27 mouse cellular contexts compared by ENCODE assay signal in genomic region chr12:9133890-9134870, GRCm38 (mm10).
DNase-seq lines count a peak whose midpoint lies in the region; ATAC-seq and TF ChIP-seq lines count a peak whose summit lies in the region.
"Had no signal": no experiment of that assay in that cellular context is flagged by ENCODE, and none has a peak within 500 bp of the region (broad histone marks: within the 10 kb centered on the region; RNA-seq: fewer than 3 reads in every experiment).

No protein-coding gene starts in this region.

- WGBS in embryonic facial prominence, embryonic 14.5 days, result 69% methylated on average over 7 of the region's 7 CpGs
- 91% methylated on average over 7 of the region's 7 CpGs for WGBS in embryonic facial prominence, embryonic 10.5 days
- WGBS in intestine, postnatal 0 days, result 81% methylated on average over 7 of the region's 7 CpGs

- no peaks in the 10 kb centered on the region for H3K4me1 ChIP-seq in embryonic facial prominence, embryonic 14.5 days (ENCODE audit: control insufficient read depth, insufficient read depth, low read length)
- H3K4me1 ChIP-seq in embryonic facial prominence, embryonic 10.5 days, result peaks cover 4% of the 10 kb centered on the region
- H3K4me1 ChIP-seq in intestine, postnatal 0 days (replicated peaks; ENCODE audit: control insufficient read depth, insufficient read depth, low read length), result no peaks in the 10 kb centered on the region
- H3K4me1 ChIP-seq: embryonic facial prominence, embryonic 12.5 days; forebrain, embryonic 12.5 days; hindbrain, embryonic 12.5 days; megakaryocyte, embryonic 14.5 days; midbrain, embryonic 13.5 days; stomach, embryonic 15.5 days had no signal

- TF ChIP-seq CTCF in intestine, postnatal 0 days (IDR thresholded peaks at IDR 0.05; ENCODE audit: low read depth), result no peak

- intact Hi-C loops in heart, postnatal 10 days (cut with DNase I), result no loop called here

- no peaks in the 10 kb centered on the region for H3K27me3 ChIP-seq in embryonic facial prominence, embryonic 14.5 days (replicated peaks; ENCODE audit: control insufficient read depth, insufficient read depth, low read length)
- H3K27me3 ChIP-seq in embryonic facial prominence, embryonic 10.5 days (replicated peaks; ENCODE audit: low read depth, poor library complexity, severe bottlenecking), result 0 out of 2 replicates have a peak, but pooled peaks cover 9% of the 10 kb centered on the region
- no peaks in the 10 kb centered on the region for H3K27me3 ChIP-seq in intestine, postnatal 0 days (replicated peaks; ENCODE audit: control insufficient read depth, insufficient read depth, low read length)
- H3K27me3 ChIP-seq: embryonic facial prominence, embryonic 12.5 days; forebrain, embryonic 12.5 days; hindbrain, embryonic 12.5 days; megakaryocyte, embryonic 14.5 days; midbrain, embryonic 13.5 days; stomach, embryonic 15.5 days had no signal

- no peaks in the 10 kb centered on the region for H3K36me3 ChIP-seq in embryonic facial prominence, embryonic 14.5 days (ENCODE audit: control insufficient read depth, insufficient read depth, low read length)
- H3K36me3 ChIP-seq in embryonic facial prominence, embryonic 10.5 days (replicated peaks), result no peaks in the 10 kb centered on the region
- no peaks in the 10 kb centered on the region for H3K36me3 ChIP-seq in intestine, postnatal 0 days (ENCODE audit: control insufficient read depth, insufficient read depth)
- H3K36me3 ChIP-seq: embryonic facial prominence, embryonic 12.5 days; forebrain, embryonic 12.5 days; hindbrain, embryonic 12.5 days; midbrain, embryonic 13.5 days; stomach, embryonic 15.5 days had no signal

- H3K4me3 ChIP-seq in embryonic facial prominence, embryonic 14.5 days (ENCODE audit: low read depth, low read length), result no peak overlapping the region
- H3K4me3 ChIP-seq in embryonic facial prominence, embryonic 10.5 days, result no peak overlapping the region
- no peak overlapping the region for H3K4me3 ChIP-seq in intestine, postnatal 0 days (ENCODE audit: low read depth, low read length)
- H3K4me3 ChIP-seq: embryonic facial prominence, embryonic 12.5 days; erythroblast, embryonic 14.5 days; forebrain, embryonic 12.5 days; hindbrain, embryonic 12.5 days; megakaryocyte, embryonic 14.5 days; midbrain, embryonic 13.5 days; stomach, embryonic 15.5 days had no signal

- no peak overlapping the region for H3K27ac ChIP-seq in embryonic facial prominence, embryonic 14.5 days (replicated peaks; ENCODE audit: low read depth, low read length)
- H3K27ac ChIP-seq in embryonic facial prominence, embryonic 10.5 days (replicated peaks), result no peak overlapping the region
- no peak overlapping the region for H3K27ac ChIP-seq in intestine, postnatal 0 days (ENCODE audit: low read depth, low read length)
- H3K27ac ChIP-seq: embryonic facial prominence, embryonic 12.5 days; forebrain, embryonic 12.5 days; hindbrain, embryonic 12.5 days; liver, embryonic 14.5 days; midbrain, embryonic 13.5 days; stomach, embryonic 15.5 days had no signal

- ATAC-seq in embryonic facial prominence, embryonic 14.5 days (ENCODE audit: low read depth), result peak; percentile 62; the same call in 1 of the 2 replicates
- no peak for ATAC-seq in intestine, postnatal 0 days
- ATAC-seq: forebrain, postnatal 0 days; intestine, embryonic 16.5 days; midbrain, embryonic 13.5 days had no signal

- peak; percentile 79 for DNase-seq in embryonic facial prominence, embryonic 14.5 days (ENCODE audit: low spot score)
- DNase-seq in embryonic facial prominence, embryonic 10.5 days (ENCODE audit: low spot score), result no peak
- DNase-seq in cerebellum, adult 11 months, result peak; percentile 67
- peak; percentile 89 for DNase-seq in cerebellum, adult 9-10 months
- peak; percentile 68 to 76 for DNase-seq in cerebellum, postnatal 36 days
- no peak for DNase-seq in ovary, postnatal 10 days (ENCODE audit: low spot score)
- DNase-seq in heart, postnatal 10 days, result no peak
- DNase-seq: adrenal gland, postnatal 14 days; forebrain, postnatal 0 days; heart, postnatal 36 days; kidney, adult 9 months; kidney, postnatal 10 days; liver; lung, embryonic 14.5 days; retina, postnatal 1 day; right cerebral cortex, postnatal 14 days; thymus, postnatal 14 days had no signal

- H3K4me2 ChIP-seq in embryonic facial prominence, embryonic 14.5 days (ENCODE audit: low read depth, low read length), result no peak overlapping the region
- H3K4me2 ChIP-seq in intestine, postnatal 0 days (replicated peaks; ENCODE audit: low read depth), result no peak overlapping the region
- H3K4me2 ChIP-seq: embryonic facial prominence, embryonic 12.5 days; forebrain, embryonic 12.5 days; hindbrain, embryonic 12.5 days; lung, embryonic 14.5 days; midbrain, embryonic 13.5 days; stomach, embryonic 15.5 days had no signal

- no peak overlapping the region for H3K9ac ChIP-seq in embryonic facial prominence, embryonic 14.5 days (ENCODE audit: low read depth, low read length)
- no peak overlapping the region for H3K9ac ChIP-seq in intestine, postnatal 0 days (ENCODE audit: low read depth, low read length)
- H3K9ac ChIP-seq: embryonic facial prominence, embryonic 12.5 days; forebrain, embryonic 12.5 days; forebrain, postnatal 0 days; hindbrain, embryonic 12.5 days; liver, embryonic 14.5 days; lung, embryonic 14.5 days; midbrain, embryonic 13.5 days; stomach, embryonic 15.5 days had no signal

- H3K9me3 ChIP-seq in embryonic facial prominence, embryonic 14.5 days (ENCODE audit: control insufficient read depth, low read length), result no peaks in the 10 kb centered on the region
- H3K9me3 ChIP-seq in embryonic facial prominence, embryonic 10.5 days, result no peaks in the 10 kb centered on the region
- no peaks in the 10 kb centered on the region for H3K9me3 ChIP-seq in intestine, postnatal 0 days (ENCODE audit: control insufficient read depth)
- H3K9me3 ChIP-seq: embryonic facial prominence, embryonic 12.5 days; forebrain, embryonic 12.5 days; hindbrain, embryonic 12.5 days; midbrain, embryonic 13.5 days; stomach, embryonic 15.5 days had no signal

Comparison
In these comparisons a context has a peak if more than half of its experiments do, and no peak if none do; other contexts are left out.
1. DNase-seq: peak in embryonic facial prominence, embryonic 14.5 days (single experiment), cerebellum, adult 11 months (single experiment), cerebellum, adult 9-10 months (single experiment) and cerebellum, postnatal 36 days (2 of 2); none in embryonic facial prominence, embryonic 10.5 days (single experiment), ovary, postnatal 10 days (single experiment) and heart, postnatal 10 days (0 of 2).